Mouse (Mus musculus) hindbrain, embryonic 16.5 days (tissue): ENCODE data around the gene Ubp1. TPM values are rescaled to one million over a fixed set of nuclear protein-coding genes. Genes with fewer than 3 reads are reported as not detected.

Experiments
- ATAC-seq: fragments of 200-750 bp; cut with Nextera tagmentation; 2 replicates; pipeline ENCODE4 v1.8.0; 2017; ENCODE audit warnings: moderate TSS enrichment, moderate library complexity
- H3K27ac ChIP-seq: fragments of 300-500 bp; sonication (generic); 2 replicates; pipeline ENCODE4 v1.5.1; 2014; ENCODE audit warnings: low read depth, mild to moderate bottlenecking, control low read depth, low read length, moderate library complexity
- H3K27me3 ChIP-seq: fragments of 300-500 bp; sonication (generic); replicated peaks from 2 replicates; pipeline ENCODE4 v1.6.1; 2014; ENCODE audit warnings: low read length; ENCODE audit not compliant: control insufficient read depth, insufficient read depth
- H3K36me3 ChIP-seq: fragments of 300-500 bp; sonication (generic); 2 replicates; pipeline ENCODE4 v1.6.1; 2014; ENCODE audit warnings: mild to moderate bottlenecking, low read length, moderate library complexity, mixed read lengths; ENCODE audit not compliant: control insufficient read depth, insufficient read depth
- H3K4me1 ChIP-seq: fragments of 300-500 bp; sonication (generic); 2 replicates; pipeline ENCODE4 v1.6.1; 2014; ENCODE audit warnings: low read depth, low read length; ENCODE audit not compliant: control insufficient read depth, insufficient read depth
- H3K4me2 ChIP-seq: fragments of 300-500 bp; sonication (generic); 2 replicates; pipeline ENCODE4 v1.6.1; 2014; ENCODE audit warnings: mild to moderate bottlenecking, low read length, control low read depth, moderate library complexity
- H3K4me3 ChIP-seq: fragments of 300-500 bp; sonication (generic); 2 replicates; pipeline ENCODE4 v1.5.1; 2014; ENCODE audit warnings: mild to moderate bottlenecking, low read length, control low read depth, moderate library complexity
- H3K9ac ChIP-seq: fragments of 300-500 bp; sonication (generic); 2 replicates; pipeline ENCODE4 v1.6.1; 2014; ENCODE audit warnings: low read depth, mild to moderate bottlenecking, control low read depth, low read length, moderate library complexity
- H3K9me3 ChIP-seq: fragments of 300-500 bp; sonication (generic); 2 replicates; pipeline ENCODE4 v1.6.1; 2014; ENCODE audit warnings: mild to moderate bottlenecking, low read length, moderate library complexity; ENCODE audit not compliant: control insufficient read depth
- WGBS: fragments of 180-500 bp; shearing (Covaris S2); extraction: QIAGEN DNeasy Blood & Tissue Kit; methylation state at CpG from one replicate; pipeline ENCODE4 v1.1.7; 2014; 5-methylcytosine and 5-hydroxymethylcytosine counted together
- polyA plus RNA-seq: library from polyadenylated mRNA; unstranded; fragments of >200 nt; fragmentation: Nextera tagmentation; extraction: Ambion mirVana; gene quantifications from 2 replicates; pipeline ENCODE4 v1.2.1, GENCODE M21; 2015

The Ubp1 gene
- polyA plus RNA-seq, 1 experiment from 2014 or later = 21.3 TPM

GRCm38 (mm10) chr9:113976264-113976663 lies 45.5 kb downstream of the Ubp1 start:
- no peak overlapping the region for H3K9ac ChIP-seq
- H3K27me3 ChIP-seq = no peaks in the 10 kb centered on the region
- H3K4me3 ChIP-seq = no peak overlapping the region
- WGBS = 91% methylated on average over 10 of the region's 10 CpGs
- no peaks in the 10 kb centered on the region for H3K9me3 ChIP-seq
- H3K4me1 ChIP-seq = peaks cover 4% of the 10 kb centered on the region; the same call in 1 of the 2 replicates
- H3K4me2 ChIP-seq = no peak overlapping the region
- H3K27ac ChIP-seq = no peak overlapping the region
- H3K36me3 ChIP-seq = peaks cover 34% of the 10 kb centered on the region
- ATAC-seq = no peak

GRCm38 (mm10) chr9:113977225-113977840 lies 46.6 kb downstream of the Ubp1 start:
- Histone ChIP-seq H3K4me1 (peaks cover 9% of the 10 kb centered on the region), H3K9me3 (no peaks in the 10 kb centered on the region), H3K4me2 (no peak overlapping the region), H3K27ac (no peak overlapping the region), H3K9ac (no peak overlapping the region), H3K27me3 (no peaks in the 10 kb centered on the region), H3K36me3 (peaks cover 32% of the 10 kb centered on the region), H3K4me3 (no peak overlapping the region)
- no peak for ATAC-seq
- 81% methylated on average over 11 of the region's 11 CpGs for WGBS

GRCm38 (mm10) chr9:113978656-113979055 lies 47.9 kb downstream of the Ubp1 start:
- no peaks in the 10 kb centered on the region for H3K27me3 ChIP-seq
- H3K36me3 ChIP-seq = peaks cover 26% of the 10 kb centered on the region
- no peak overlapping the region for H3K27ac ChIP-seq
- WGBS = 90% methylated on average over 7 of the region's 7 CpGs
- no peak overlapping the region for H3K4me2 ChIP-seq
- no peak overlapping the region for H3K9ac ChIP-seq
- no peaks in the 10 kb centered on the region for H3K9me3 ChIP-seq
- ATAC-seq = no peak
- H3K4me3 ChIP-seq = no peak overlapping the region
- peaks cover 9% of the 10 kb centered on the region for H3K4me1 ChIP-seq

- Histone ChIP-seq H3K9me3 (no peaks in the 10 kb centered on the region), H3K27ac (no peak overlapping the region), H3K4me2 (no peak overlapping the region), H3K9ac (no peak overlapping the region), H3K4me3 (no peak overlapping the region), H3K4me1 (peaks cover 9% of the 10 kb centered on the region), H3K36me3 (peaks cover 26% of the 10 kb centered on the region), H3K27me3 (no peaks in the 10 kb centered on the region)
- no peak for ATAC-seq
- 88% methylated on average over 13 of the region's 13 CpGs for WGBS
Observed at GRCm38 (mm10) chr9:113979356-113979755, 48.6 kb downstream of the Ubp1 start.

GRCm38 (mm10) chr9:113981099-113981880 lies 50.6 kb downstream of the Ubp1 start:
- ATAC-seq = peak; percentile 82
- Histone ChIP-seq H3K4me1 (peaks cover 9% of the 10 kb centered on the region), H3K9me3 (no peaks in the 10 kb centered on the region), H3K9ac (peak overlapping the region; percentile 17; the same call in 1 of the 2 replicates), H3K4me2 (peak overlapping the region; percentile 25; the same call in 1 of the 2 replicates), H3K4me3 (no peak overlapping the region), H3K27ac (peak overlapping the region; percentile 68), H3K27me3 (no peaks in the 10 kb centered on the region), H3K36me3 (peaks cover 19% of the 10 kb centered on the region)
- 33% methylated on average over 16 of the region's 16 CpGs for WGBS

- Histone ChIP-seq H3K4me2 (no peak overlapping the region), H3K4me3 (no peak overlapping the region), H3K27me3 (no peaks in the 10 kb centered on the region), H3K9ac (no peak overlapping the region), H3K4me1 (peaks cover 9% of the 10 kb centered on the region), H3K27ac (no peak overlapping the region), H3K9me3 (no peaks in the 10 kb centered on the region), H3K36me3 (peaks cover 14% of the 10 kb centered on the region)
- no peak for ATAC-seq
- 93% methylated on average over 2 of the region's 2 CpGs for WGBS
Observed at GRCm38 (mm10) chr9:113982451-113982850, 51.7 kb downstream of the Ubp1 start.

- no peaks in the 10 kb centered on the region for H3K9me3 ChIP-seq
- H3K27ac ChIP-seq = no peak overlapping the region
- no peak overlapping the region for H3K4me3 ChIP-seq
- WGBS = 86% methylated on average over 11 of the region's 11 CpGs
- no peak overlapping the region for H3K4me2 ChIP-seq
- H3K27me3 ChIP-seq = no peaks in the 10 kb centered on the region
- peaks cover 9% of the 10 kb centered on the region for H3K4me1 ChIP-seq
- peaks cover 11% of the 10 kb centered on the region for H3K36me3 ChIP-seq
- H3K9ac ChIP-seq = no peak overlapping the region
- no peak for ATAC-seq
Observed at GRCm38 (mm10) chr9:113982883-113983670, 52.3 kb downstream of the Ubp1 start.

- H3K9me3 ChIP-seq = no peaks in the 10 kb centered on the region
- H3K4me3 ChIP-seq = no peak overlapping the region
- H3K27ac ChIP-seq = no peak overlapping the region
- H3K27me3 ChIP-seq = no peaks in the 10 kb centered on the region
- H3K4me2 ChIP-seq = no peak overlapping the region
- WGBS = 85% methylated on average over 13 of the region's 13 CpGs
- no peak overlapping the region for H3K9ac ChIP-seq
- peaks cover 9% of the 10 kb centered on the region for H3K36me3 ChIP-seq
- no peak for ATAC-seq
- H3K4me1 ChIP-seq = peaks cover 9% of the 10 kb centered on the region
Observed at GRCm38 (mm10) chr9:113984946-113985620, 54.3 kb downstream of the Ubp1 start.
